Mouse (Mus musculus): Measurements from ENCODE around the gene Otud7a.
"Not testable (repeated sequence)": the region's sequence is repeated elsewhere in the genome, so short reads cannot be mapped to it uniquely, and the experiment has no call there.

DNA sequence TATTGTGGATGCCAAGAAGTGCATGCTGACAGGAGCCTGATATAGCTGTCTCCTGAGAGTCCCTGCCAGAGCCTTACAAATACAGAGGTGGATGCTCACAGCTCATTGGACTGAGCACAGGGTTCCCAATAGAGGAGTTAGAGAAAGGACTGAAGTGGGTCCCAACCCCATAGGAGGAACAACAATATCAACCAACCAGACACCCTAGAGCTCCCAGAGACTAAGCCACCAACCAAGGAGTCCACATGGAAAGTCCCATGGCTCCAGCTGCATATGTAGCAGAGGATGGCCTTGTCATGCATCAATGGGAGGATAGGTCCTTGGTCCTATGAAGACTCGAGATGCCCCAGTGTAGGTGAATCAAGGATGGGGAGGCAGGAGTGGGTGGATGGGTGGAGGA is 226.4 kb downstream of the Otud7a start:
- TF ChIP-seq CTCF (IDR thresholded peaks at IDR 0.05; ENCODE audit: low read depth, low read length); POLR2A (IDR thresholded peaks at IDR 0.05; ENCODE audit: borderline replicate concordance, low read depth, low read length): not testable (repeated sequence)

Measured in bone marrow macrophage, adult 2 months (primary cell).